Mouse (Mus musculus) liver, embryonic 12.5 days (tissue): ENCODE results near the gene Enpp7. TPM values are rescaled to one million over a fixed set of nuclear protein-coding genes. Genes with fewer than 3 reads are reported as not detected.
A peak's percentile ranks its signal among the peaks of the same experiment; 100 is the strongest.

Experiments used
- ATAC-seq: fragments of 200-750 bp; cut with Nextera tagmentation; 2 replicates; pipeline ENCODE4 v1.8.0; 2017; ENCODE audit warnings: moderate number of reproducible peaks, mild to moderate bottlenecking, moderate library complexity
- H3K27ac ChIP-seq: fragments of 300-500 bp; sonication (generic); 2 replicates; pipeline ENCODE4 v1.5.1; 2016; ENCODE audit warnings: mild to moderate bottlenecking
- H3K27me3 ChIP-seq: fragments of 300-500 bp; sonication (generic); replicated peaks from 2 replicates; pipeline ENCODE4 v1.6.1; 2016; ENCODE audit warnings: mild to moderate bottlenecking, moderate library complexity
- H3K36me3 ChIP-seq: fragments of 300-500 bp; sonication (generic); 2 replicates; pipeline ENCODE4 v1.6.1; 2016; ENCODE audit warnings: mild to moderate bottlenecking, moderate library complexity
- H3K4me1 ChIP-seq: fragments of 300-500 bp; sonication (generic); 2 replicates; pipeline ENCODE4 v1.6.1; 2016
- H3K4me2 ChIP-seq: fragments of 300-500 bp; sonication (generic); 2 replicates; pipeline ENCODE4 v1.6.1; 2016; ENCODE audit warnings: mild to moderate bottlenecking, moderate library complexity
- H3K4me3 ChIP-seq: fragments of 300-500 bp; sonication (generic); 2 replicates; pipeline ENCODE4 v1.5.1; 2016; ENCODE audit warnings: mild to moderate bottlenecking, moderate library complexity
- H3K9ac ChIP-seq: fragments of 300-500 bp; sonication (generic); 2 replicates; pipeline ENCODE4 v1.6.1; 2016; ENCODE audit warnings: mild to moderate bottlenecking, moderate library complexity
- H3K9me3 ChIP-seq: fragments of 300-500 bp; sonication (generic); replicated peaks from 2 replicates; pipeline ENCODE4 v1.6.1; 2016; ENCODE audit warnings: mild to moderate bottlenecking, moderate library complexity
- WGBS: fragments of 180-500 bp; shearing (Covaris S2); methylation state at CpG from one replicate; pipeline ENCODE4 v1.1.7; 2016; ENCODE audit not compliant: insufficient replicate concordance; 5-methylcytosine and 5-hydroxymethylcytosine counted together
- polyA plus RNA-seq: library from polyadenylated mRNA; unstranded; fragments of >200 nt; fragmentation: Nextera tagmentation; extraction: Ambion mirVana; gene quantifications from 2 replicates; pipeline ENCODE4 v1.2.1, GENCODE M21; 2016

Enpp7 gene
- polyA plus RNA-seq, 1 experiment from 2014 or later, result not detected

DNA sequence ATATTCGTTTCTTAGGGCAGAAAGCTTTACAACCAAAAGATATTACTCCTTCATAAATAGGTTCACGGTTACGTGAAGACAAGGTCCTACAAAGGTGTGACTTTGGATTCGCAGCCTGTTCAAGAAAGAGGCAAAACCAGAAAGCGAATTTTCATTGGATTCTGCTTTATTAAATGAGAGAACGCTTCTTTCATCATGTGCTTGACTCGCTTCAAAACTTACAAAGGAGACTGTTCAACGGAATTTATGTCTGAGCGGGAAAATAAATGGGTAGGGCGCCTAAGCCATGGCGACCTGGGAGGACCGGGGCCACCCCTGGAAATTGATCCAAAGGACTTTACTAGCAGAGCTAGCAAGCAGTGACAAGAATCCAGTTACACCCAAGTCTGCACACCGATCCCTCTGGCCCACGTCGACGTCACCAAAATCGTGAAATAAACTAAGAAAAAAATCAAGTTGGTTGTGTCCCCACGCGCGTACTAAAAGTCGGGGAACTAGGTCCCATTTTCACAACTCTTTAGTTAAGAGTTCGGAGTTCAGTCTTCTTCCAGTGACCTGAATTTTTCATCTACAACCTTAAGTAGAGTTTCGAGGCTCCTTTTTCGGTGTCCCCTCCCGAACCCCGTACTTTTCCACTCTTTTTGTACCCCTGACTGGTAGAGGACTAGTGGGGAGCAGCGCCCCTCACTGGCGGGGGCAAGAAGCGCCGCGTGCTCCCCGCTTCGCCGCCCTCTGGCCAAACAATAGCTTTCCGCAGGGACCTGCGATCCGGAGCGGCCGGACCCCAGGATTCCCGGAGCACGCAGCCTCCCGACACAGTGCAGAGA is 34.3 kb downstream of the Enpp7 start:
- Histone ChIP-seq H3K36me3 (peaks cover 9% of the 10 kb centered on the region), H3K27me3 (peaks cover 90% of the 10 kb centered on the region), H3K4me2 (peak overlapping the region; percentile 84), H3K27ac (no peak overlapping the region), H3K4me3 (peak overlapping the region; percentile 68), H3K4me1 (peaks cover 20% of the 10 kb centered on the region), H3K9ac (peak overlapping the region; percentile 67; the same call in 1 of the 2 replicates), H3K9me3 (no peaks in the 10 kb centered on the region)
- no peak for ATAC-seq
- 6% methylated on average over 42 of the region's 42 CpGs for WGBS

DNA sequence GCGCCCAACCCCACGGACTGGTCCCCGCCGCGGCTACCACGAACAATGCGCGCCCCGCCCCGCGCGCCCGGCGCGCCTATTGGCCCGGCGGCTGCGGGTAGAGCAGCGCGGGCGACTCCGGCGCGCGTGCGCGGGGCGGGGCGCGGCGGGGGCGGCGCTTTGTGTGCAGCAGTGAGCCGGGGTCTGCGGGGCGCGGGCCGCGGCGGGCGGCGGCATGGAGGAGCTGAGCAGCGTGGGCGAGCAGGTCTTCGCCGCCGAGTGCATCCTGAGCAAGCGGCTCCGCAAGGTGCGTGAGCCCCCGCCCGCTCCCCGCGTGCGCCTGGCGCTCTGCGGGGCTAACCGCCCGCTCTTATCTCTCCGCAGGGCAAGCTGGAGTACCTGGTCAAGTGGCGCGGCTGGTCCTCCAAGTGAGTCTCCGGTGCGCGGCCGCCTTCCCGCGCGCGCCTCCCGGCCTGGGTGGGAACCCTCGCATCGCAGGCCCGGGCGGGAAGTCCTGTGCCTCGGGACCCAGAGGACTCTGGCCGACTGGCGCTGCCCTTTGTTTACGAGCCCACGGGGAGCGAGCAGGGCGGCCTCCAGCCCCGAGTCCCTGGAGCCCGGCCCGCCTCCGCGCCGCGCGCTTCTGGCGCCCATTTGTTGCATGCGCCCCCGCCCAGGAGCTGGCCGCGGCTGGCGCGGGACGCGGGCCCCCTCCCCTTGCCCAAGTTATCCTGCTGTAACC is 35.1 kb downstream of the Enpp7 start, which contains the start of gene Cbx2:
TSS of gene Cbx2 (plus strand) at position 68 of the 721 bp plus-strand sequence.
- peak; percentile 76 for ATAC-seq
- H3K4me2 ChIP-seq, result peak within 1 kb of the TSS; percentile 84
- no peaks in the 10 kb centered on the region for H3K9me3 ChIP-seq
- H3K9ac ChIP-seq, result peak within 1 kb of the TSS; percentile 67
- H3K27ac ChIP-seq, result peak within 1 kb of the TSS; percentile 59
- H3K4me1 ChIP-seq, result peaks cover 20% of the 10 kb centered on the region
- peaks cover 83% of the 10 kb centered on the region for H3K27me3 ChIP-seq
- peaks cover 16% of the 10 kb centered on the region for H3K36me3 ChIP-seq
- H3K4me3 ChIP-seq, result peak within 1 kb of the TSS; percentile 68
- WGBS, result under 1% methylated on average over 99 of the region's 99 CpGs

GRCm38 (mm10) chr11:119023616-119023980 is 35.6 kb downstream of the Enpp7 start:
- H3K9me3 ChIP-seq, result no peaks in the 10 kb centered on the region
- WGBS, result 6% methylated on average over 15 of the region's 15 CpGs
- no peak for ATAC-seq
- H3K9ac ChIP-seq, result peak overlapping the region; percentile 67
- peak overlapping the region; percentile 59; the same call in 1 of the 2 replicates for H3K27ac ChIP-seq
- H3K4me3 ChIP-seq, result peak overlapping the region; percentile 68
- peaks cover 78% of the 10 kb centered on the region for H3K27me3 ChIP-seq
- H3K4me2 ChIP-seq, result peak overlapping the region; percentile 84
- peaks cover 22% of the 10 kb centered on the region for H3K36me3 ChIP-seq
- H3K4me1 ChIP-seq, result peaks cover 20% of the 10 kb centered on the region

- no peaks in the 10 kb centered on the region for H3K9me3 ChIP-seq
- H3K4me3 ChIP-seq, result peak overlapping the region; percentile 68
- peaks cover 20% of the 10 kb centered on the region for H3K4me1 ChIP-seq
- no peak overlapping the region for H3K27ac ChIP-seq
- peaks cover 28% of the 10 kb centered on the region for H3K36me3 ChIP-seq
- WGBS, result 19% methylated on average over 7 of the region's 7 CpGs
- H3K27me3 ChIP-seq, result peaks cover 72% of the 10 kb centered on the region
- peak overlapping the region; percentile 84 for H3K4me2 ChIP-seq
- 0 out of 2 replicates have a peak overlapping the region, but pooled peaks have one; percentile 67 for H3K9ac ChIP-seq
- ATAC-seq, result no peak
Measured at GRCm38 (mm10) chr11:119024260-119024659, 36.3 kb downstream of the Enpp7 start.

DNA sequence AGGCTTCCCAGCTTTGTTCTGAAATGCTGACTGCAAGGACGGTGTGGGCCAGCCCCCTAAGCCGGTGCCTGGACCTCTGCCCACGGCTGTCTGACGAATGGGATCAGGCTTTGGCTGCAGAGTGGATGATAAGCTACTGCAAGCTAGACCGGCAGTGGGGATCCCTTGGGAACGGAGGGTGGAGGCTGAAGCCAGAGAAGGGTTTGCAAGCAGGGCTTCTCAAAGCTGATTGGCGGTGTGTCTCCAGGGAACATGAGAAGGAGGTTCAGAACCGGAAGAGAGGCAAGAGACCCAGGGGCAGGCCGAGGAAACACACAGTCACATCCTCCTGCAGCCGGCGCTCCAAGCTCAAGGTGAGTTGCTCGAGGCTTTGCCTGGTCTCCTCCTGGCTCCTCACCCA is 38.2 kb downstream of the Enpp7 start:
- Histone ChIP-seq H3K9ac (no peak overlapping the region), H3K27me3 (peaks cover 52% of the 10 kb centered on the region), H3K4me1 (peaks cover 25% of the 10 kb centered on the region), H3K4me3 (no peak overlapping the region), H3K9me3 (no peaks in the 10 kb centered on the region), H3K27ac (no peak overlapping the region), H3K36me3 (peaks cover 33% of the 10 kb centered on the region), H3K4me2 (no peak overlapping the region)
- no peak for ATAC-seq
- 61% methylated on average over 12 of the region's 12 CpGs for WGBS

DNA sequence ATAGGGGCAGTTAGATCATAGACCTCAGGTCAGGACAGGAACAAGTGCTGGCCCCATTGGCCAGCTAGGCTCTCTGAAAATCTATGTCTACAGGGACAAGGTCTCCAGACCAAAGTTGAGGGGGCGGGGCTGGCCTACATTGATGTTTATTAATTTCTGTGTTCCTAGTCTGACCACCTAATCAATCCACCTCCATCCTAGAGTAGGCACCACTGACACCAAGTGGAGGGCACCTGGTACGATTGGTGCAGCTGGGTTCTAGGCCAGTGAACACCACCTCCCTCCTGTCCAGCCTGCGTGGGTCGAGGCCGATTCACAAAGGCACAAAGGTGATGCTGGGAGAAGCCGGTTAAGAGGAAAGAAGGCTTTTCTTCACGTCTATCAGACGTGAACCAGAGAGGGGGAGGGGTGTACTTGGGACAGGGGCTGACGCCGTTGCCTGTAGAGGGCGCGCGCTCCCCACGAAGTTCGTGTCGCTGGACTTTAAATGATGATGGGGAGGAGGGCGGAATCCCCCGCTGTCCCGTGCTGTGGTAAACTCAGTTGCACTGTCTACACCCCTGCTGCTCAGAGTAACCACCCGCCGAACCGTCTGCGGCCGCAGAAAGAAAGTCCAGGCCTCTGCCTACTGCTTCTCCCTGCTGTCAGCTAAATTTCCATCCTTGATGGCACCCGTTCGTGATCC is 46.0 kb downstream of the Enpp7 start:
- Histone ChIP-seq H3K4me1 (peaks cover 23% of the 10 kb centered on the region), H3K9me3 (no peaks in the 10 kb centered on the region), H3K27me3 (peaks cover 73% of the 10 kb centered on the region), H3K36me3 (peaks cover 13% of the 10 kb centered on the region), H3K9ac (no peak overlapping the region), H3K27ac (no peak overlapping the region), H3K4me2 (peak overlapping the region; percentile 26), H3K4me3 (no peak overlapping the region)
- 1% methylated on average over 26 of the region's 26 CpGs for WGBS
- ATAC-seq, result 0 out of 2 replicates have a peak, but pooled peaks have one; percentile 16

DNA sequence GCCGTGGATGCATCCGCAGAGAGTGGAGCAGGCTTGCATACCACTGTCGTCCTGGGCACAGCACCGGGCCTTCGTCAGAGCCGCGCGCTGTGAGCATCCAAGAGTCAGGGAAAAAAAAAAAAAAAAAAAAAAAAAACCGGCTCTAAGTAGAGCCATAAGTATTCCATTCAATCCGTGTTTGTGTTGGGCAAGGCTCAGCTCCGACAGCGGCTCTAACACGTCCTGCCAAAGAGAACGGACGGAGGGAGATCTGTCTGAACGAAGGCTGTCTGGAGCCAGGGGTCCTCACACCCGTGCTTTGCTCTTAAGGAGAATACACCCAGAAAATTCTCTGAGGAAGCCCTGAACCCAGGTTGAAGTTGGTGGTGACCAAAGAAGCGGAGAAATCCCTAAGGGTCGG is 46.6 kb downstream of the Enpp7 start:
- peaks cover 9% of the 10 kb centered on the region for H3K36me3 ChIP-seq
- no peaks in the 10 kb centered on the region for H3K9me3 ChIP-seq
- peak overlapping the region; percentile 26 for H3K4me2 ChIP-seq
- H3K4me3 ChIP-seq, result no peak overlapping the region
- no peak overlapping the region for H3K27ac ChIP-seq
- H3K9ac ChIP-seq, result no peak overlapping the region
- peaks cover 79% of the 10 kb centered on the region for H3K27me3 ChIP-seq
- WGBS, result 7% methylated on average over 19 of the region's 19 CpGs
- peaks cover 29% of the 10 kb centered on the region for H3K4me1 ChIP-seq
- ATAC-seq, result no peak

GRCm38 (mm10) chr11:119035094-119035685 is 47.2 kb downstream of the Enpp7 start:
- ATAC-seq, result no peak
- no peak overlapping the region for H3K4me3 ChIP-seq
- no peaks in the 10 kb centered on the region for H3K9me3 ChIP-seq
- no peak overlapping the region for H3K4me2 ChIP-seq
- H3K27ac ChIP-seq, result no peak overlapping the region
- peaks cover 35% of the 10 kb centered on the region for H3K4me1 ChIP-seq
- H3K27me3 ChIP-seq, result peaks cover 85% of the 10 kb centered on the region
- peaks cover 8% of the 10 kb centered on the region for H3K36me3 ChIP-seq
- no peak overlapping the region for H3K9ac ChIP-seq
- under 1% methylated on average over 21 of the region's 21 CpGs for WGBS

DNA sequence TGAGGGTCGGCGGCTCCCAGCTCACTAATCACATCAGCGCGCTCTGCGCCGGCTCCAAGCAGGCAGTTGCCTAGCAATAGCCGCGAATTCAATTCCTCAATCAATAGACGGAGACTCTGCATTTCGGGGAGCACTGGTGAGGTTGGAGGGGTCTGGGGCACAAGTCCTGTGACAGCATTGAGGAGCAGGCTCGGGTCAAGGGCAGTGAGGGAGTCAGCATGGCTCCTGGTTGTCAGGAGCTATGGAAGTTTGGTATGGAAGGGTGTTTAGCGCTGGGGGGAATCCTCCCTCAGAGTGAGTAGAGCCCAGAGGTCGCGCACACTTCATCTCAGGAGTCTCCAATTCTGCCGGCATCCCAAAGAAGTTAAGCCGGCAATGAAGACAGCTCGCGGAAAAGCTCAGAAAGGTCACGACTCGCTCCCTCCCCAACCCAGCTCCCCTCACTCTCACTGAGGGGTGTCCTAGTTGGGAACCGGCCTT is 47.7 kb downstream of the Enpp7 start:
- ATAC-seq, result no peak

GRCm38 (mm10) chr11:119036447-119036846 is 48.5 kb downstream of the Enpp7 start:
- ATAC-seq, result no peak
- H3K36me3 ChIP-seq, result peaks cover 8% of the 10 kb centered on the region
- under 1% methylated on average over 15 of the region's 15 CpGs for WGBS
- H3K27ac ChIP-seq, result no peak overlapping the region
- no peak overlapping the region for H3K4me2 ChIP-seq
- no peaks in the 10 kb centered on the region for H3K9me3 ChIP-seq
- H3K4me1 ChIP-seq, result peaks cover 40% of the 10 kb centered on the region
- H3K4me3 ChIP-seq, result no peak overlapping the region
- no peak overlapping the region for H3K9ac ChIP-seq
- H3K27me3 ChIP-seq, result peaks cover 97% of the 10 kb centered on the region

More for the DNA sequence above, 47.7 kb downstream of the Enpp7 start:
- Histone ChIP-seq H3K9me3 (no peaks in the 10 kb centered on the region), H3K4me2 (no peak overlapping the region), H3K27ac (no peak overlapping the region), H3K36me3 (peaks cover 8% of the 10 kb centered on the region), H3K4me3 (no peak overlapping the region), H3K27me3 (peaks cover 90% of the 10 kb centered on the region), H3K9ac (no peak overlapping the region), H3K4me1 (peaks cover 35% of the 10 kb centered on the region)
- WGBS, result 3% methylated on average over 21 of the region's 21 CpGs
